Mouse (Mus musculus) thymus, adult 2 months (tissue): ENCODE data around the gene Cdc25b.

Experiments used
- CTCF ChIP-seq: fragments of 200-500 bp; IDR thresholded peaks from 2 replicates; pipeline ENCODE4 v1.5.1; 2012; ENCODE audit warnings: mild to moderate bottlenecking, control low read depth, low read length, moderate library complexity, borderline replicate concordance; ENCODE audit not compliant: control insufficient read depth, poor library complexity, insufficient read depth; ENCODE audit errors: extremely low read depth
- POLR2A ChIP-seq: fragments of 200-500 bp; IDR thresholded peaks from 2 replicates; pipeline ENCODE4 v1.6.1; 2012; ENCODE audit warnings: mild to moderate bottlenecking, low read length, control low read depth, moderate library complexity; ENCODE audit not compliant: control insufficient read depth, poor library complexity, insufficient read depth; ENCODE audit errors: extremely low read depth

DNA sequence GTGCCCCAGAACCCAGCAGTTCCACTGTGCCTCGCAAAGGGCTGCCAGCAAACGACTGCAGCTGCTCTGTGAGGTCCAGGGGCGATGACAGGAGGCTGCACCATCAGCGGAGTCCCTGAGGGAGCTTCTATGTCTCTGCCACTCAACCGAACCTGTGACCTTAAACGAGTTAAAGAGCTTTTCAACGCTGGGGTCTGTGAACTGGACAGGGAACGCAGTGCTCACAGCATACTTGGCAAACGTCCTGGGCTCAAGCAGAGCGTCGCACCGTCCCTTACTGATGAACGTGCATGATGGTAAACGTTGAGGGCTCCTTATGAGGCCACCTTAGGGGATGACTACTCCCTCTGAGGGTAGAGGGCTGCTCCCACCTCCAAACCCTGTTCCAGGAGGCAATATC, 406 bp upstream of the Cdc25b start:
- no peak for TF ChIP-seq POLR2A
- no peak for TF ChIP-seq CTCF
